Mouse (Mus musculus) mature B cell (primary cell): ENCODE data around the gene Wdr1.
"Not testable (repeated sequence)": the region's sequence is repeated elsewhere in the genome, so short reads cannot be mapped to it uniquely, and the experiment has no call there.

Source experiments
- in situ Hi-C: fragments of 300-500 bp; cut with MboI; formaldehyde crosslinking; loops from 2 replicates; pipeline ENCODE4 v1.14.3; 2019

Gene Wdr1

DNA sequence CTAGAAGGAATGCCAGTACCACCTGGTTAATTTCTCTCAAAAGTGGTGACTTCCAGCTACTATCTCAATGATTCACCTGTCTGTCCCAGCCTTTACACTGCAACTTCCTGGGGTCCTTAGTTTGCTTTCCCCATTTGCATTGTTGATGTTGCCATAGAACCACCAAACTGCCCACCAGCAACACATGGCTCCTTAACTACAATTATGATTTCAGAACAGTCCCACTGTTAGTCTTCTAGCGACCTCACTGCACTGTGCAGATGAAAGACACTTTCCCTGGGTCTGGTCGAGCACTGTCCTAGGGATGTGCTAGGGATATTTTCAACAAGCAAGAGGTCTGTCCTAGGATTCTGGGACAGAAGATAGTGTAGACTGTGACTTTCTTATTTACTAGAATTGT is at the start of gene Wdr1:
Gene Wdr1 (minus strand): TSS at position 101 of the 400 bp plus-strand sequence.
- in situ Hi-C loops: no loop called here

GRCm38 (mm10) chr5:38611118-38611517 is 48.1 kb upstream of the Wdr1 start:
- in situ Hi-C loops: no loop called here

DNA sequence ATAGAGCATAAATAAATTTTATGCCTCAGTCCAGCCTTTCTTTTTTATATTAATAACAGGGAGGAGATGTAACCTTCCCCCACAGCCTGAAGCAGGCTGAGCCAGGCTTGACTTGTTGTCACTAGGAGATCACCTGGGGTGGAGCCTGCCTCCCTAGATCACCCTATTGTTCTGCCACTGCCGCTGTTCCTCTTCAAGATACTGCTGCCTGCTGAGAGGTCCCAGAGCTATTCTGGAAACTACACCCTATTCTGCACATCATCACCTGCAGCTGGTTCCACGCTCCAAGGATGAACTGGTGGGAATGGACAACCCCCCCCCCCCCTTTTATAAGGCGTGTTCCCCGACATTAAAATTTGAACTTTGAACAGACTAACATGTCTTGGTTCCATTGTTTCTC is 45.2 kb upstream of the Wdr1 start:
- in situ Hi-C loops: not testable (repeated sequence)

GRCm38 (mm10) chr5:38598647-38599304 is 35.8 kb upstream of the Wdr1 start:
- in situ Hi-C loops: no loop called here

DNA sequence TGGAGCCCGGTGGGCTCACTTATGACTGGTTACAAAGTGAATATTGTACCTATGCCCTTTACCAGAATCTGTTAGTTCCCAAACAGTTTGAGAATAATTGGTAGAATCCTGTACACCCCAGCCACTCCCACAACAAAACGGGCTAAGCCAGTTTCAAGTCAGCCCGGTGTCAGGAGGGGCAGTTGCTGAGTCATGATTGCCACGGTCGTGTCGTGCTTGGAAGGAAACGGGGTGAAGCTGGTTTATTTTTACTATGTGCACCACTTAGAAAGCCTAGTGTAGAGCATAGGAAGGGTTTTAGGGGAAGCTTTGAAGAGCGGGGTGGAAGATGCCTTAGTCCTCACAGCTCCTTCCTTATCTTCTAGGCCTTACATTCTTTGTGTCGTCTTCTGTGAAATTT is 25.9 kb upstream of the Wdr1 start:
- in situ Hi-C loops: no loop called here

DNA sequence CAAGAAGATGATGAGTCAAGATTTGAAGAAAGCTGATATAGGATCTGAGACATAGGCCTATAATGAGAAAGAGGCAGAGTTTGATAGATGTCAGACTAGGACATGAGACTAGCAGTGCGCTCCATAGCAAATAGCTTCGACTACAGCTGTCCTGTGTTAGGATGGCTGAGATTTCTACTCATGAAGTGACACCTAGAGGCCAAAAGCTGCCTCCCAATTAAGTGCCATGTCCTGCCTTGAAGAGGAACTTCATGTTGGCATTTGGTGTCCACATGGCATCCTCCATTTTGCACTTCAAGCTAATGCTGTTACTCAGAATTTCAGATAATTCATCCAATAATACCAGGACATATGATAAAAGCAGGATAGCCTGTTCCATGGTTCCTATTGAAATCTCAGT is 22.4 kb upstream of the Wdr1 start:
- in situ Hi-C loops: no loop called here

DNA sequence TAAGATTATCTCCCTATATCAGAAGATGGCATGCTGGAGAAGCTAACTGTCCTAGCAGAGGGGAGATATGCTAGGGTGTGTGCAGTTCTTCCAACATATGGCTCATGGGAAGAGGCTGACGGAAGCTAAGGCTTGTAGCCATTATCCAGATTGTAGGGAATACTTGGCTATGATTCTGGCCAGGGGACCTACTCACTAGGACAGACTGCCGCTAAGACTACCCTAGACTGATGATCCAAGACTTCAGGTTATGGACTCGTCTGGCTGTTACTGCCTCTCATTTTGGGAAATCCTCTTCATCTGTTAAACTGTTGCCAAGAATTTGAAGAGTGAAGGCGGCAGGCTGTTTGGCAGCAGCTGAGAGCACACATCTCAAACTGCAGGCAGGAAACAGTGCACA is 20.0 kb upstream of the Wdr1 start:
- in situ Hi-C loops: no loop called here

GRCm38 (mm10) chr5:38580703-38581102 is 17.7 kb upstream of the Wdr1 start:
- in situ Hi-C loops: no loop called here

- in situ Hi-C loops: no loop called here
Measured at GRCm38 (mm10) chr5:38570876-38571275, 7.9 kb upstream of the Wdr1 start.

- in situ Hi-C loops: no loop called here
Measured at GRCm38 (mm10) chr5:38568652-38569051, 5.6 kb upstream of the Wdr1 start.

- in situ Hi-C loops: no loop called here
Measured at GRCm38 (mm10) chr5:38564831-38565230, 1.8 kb upstream of the Wdr1 start.

GRCm38 (mm10) chr5:38561426-38562024 is 1.5 kb downstream of the Wdr1 start:
- in situ Hi-C loops: no loop called here

GRCm38 (mm10) chr5:38560586-38561425 is 2.2 kb downstream of the Wdr1 start:
- in situ Hi-C loops: no loop called here

- in situ Hi-C loops: no loop called here
Measured at GRCm38 (mm10) chr5:38558831-38559230, 4.2 kb downstream of the Wdr1 start.

DNA sequence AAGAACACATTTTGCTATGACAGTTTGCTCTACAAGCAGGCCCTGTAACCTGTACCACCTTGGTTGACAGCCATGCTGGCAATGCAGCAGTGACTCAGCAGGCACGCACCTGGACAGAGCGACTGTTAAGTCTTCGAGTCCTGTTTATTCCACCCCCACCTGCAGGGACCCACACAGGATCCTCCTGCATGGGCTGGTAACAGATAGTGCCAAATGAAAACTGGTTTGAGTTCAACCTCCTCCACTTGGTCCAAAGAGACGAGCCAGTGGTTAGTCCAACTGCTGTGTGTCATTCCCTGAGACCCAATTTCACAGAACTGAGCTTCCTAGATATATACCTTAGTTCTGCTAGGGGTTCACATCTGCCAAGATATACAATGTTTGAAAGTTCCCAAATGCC is 5.2 kb downstream of the Wdr1 start:
- in situ Hi-C loops: no loop called here

GRCm38 (mm10) chr5:38556406-38556805 is 6.6 kb downstream of the Wdr1 start:
- in situ Hi-C loops: no loop called here

DNA sequence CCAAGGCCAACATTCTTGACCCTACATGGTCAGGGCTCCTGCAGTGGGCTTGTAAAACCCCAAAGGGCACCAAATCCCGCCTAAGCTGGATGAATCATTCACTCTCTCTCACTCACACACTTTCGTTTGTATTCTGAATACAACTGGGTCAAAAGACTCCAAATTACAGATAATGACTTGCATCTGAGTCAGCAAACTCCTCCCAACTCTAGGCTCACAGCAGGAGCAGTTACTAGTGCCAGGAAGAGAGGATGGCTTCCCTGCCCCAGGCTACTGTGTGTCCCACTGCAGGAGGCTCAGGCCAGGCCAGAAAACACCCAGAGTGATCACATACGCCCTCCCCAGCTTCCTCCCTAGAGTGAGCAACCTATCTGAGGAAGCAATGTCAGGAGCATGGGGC is 9.1 kb downstream of the Wdr1 start:
- in situ Hi-C loops: no loop called here

DNA sequence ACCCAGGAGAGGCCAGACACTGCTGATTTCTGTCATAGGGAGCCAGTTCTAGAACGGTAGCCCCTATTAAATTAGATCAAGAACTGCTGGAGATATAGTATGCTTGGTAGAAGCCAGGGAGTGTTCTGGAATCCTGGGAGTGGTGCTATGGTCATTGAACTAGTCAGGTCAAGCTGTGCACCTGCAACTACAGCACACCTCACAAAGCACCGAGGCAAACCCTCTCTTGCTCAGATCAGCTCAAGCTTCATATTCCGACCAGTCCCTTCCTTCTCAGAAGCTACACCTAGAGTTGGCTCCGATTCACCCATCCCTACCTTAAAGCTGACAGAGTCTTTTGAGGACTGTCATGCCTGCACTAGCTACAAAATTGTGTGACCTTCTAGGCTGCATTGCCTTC is 9.5 kb downstream of the Wdr1 start:
- in situ Hi-C loops: no loop called here

GRCm38 (mm10) chr5:38552615-38553014 is 10.4 kb downstream of the Wdr1 start:
- in situ Hi-C loops: no loop called here

DNA sequence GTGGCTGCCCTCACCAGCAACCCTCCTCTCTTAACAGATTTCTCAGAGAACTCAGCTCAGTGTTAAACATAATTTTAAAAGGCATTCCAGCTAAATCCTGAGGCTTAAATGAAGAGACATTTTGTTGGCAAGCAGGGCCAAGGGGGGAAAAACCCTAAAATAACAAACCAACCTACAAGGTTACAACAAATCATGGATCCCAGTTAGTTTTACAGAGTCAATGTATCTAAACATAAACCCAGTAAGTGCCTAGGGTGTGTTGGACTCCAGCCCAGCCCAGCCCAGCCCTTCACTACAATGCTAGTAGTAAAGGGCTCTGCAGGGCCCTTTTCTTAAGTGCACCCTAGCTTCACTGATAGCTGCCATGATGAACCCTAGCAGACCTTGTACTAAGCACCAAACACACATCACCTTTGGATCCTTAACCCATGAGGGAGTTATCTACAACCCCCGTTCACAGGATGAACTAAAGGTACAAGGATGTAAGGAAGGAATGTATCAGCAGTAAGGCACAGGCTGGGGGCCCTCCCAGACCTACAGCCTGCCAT is 12.7 kb downstream of the Wdr1 start:
- in situ Hi-C loops: no loop called here

- in situ Hi-C loops: no loop called here
Measured at GRCm38 (mm10) chr5:38549461-38549909, 13.5 kb downstream of the Wdr1 start.

GRCm38 (mm10) chr5:38547375-38547774 is 15.6 kb downstream of the Wdr1 start:
- in situ Hi-C loops: no loop called here
